Mouse (Mus musculus) myocyte (in vitro differentiated cells): ENCODE data around the gene Pfdn4.

Experiments
- MAX ChIP-seq: IDR thresholded peaks from one replicate; pipeline ENCODE4 v1.6.1; 2011; ENCODE audit warnings: low read depth, mild to moderate bottlenecking, control low read depth
- POLR2A ChIP-seq: IDR thresholded peaks from one replicate; pipeline ENCODE4 v1.6.1; 2011; ENCODE audit warnings: low read depth, mild to moderate bottlenecking, control low read depth, moderate library complexity; ENCODE audit not compliant: insufficient read length
- REST ChIP-seq: IDR thresholded peaks from one replicate; pipeline ENCODE4 v1.6.1; 2011; ENCODE audit warnings: mild to moderate bottlenecking, control low read depth, moderate library complexity; ENCODE audit not compliant: insufficient read depth, insufficient read length
- TCF3 ChIP-seq: IDR thresholded peaks from one replicate; pipeline ENCODE4 v1.6.1; 2011; ENCODE audit warnings: low read depth, control low read depth; ENCODE audit not compliant: insufficient read length
- USF1 ChIP-seq: IDR thresholded peaks from one replicate; pipeline ENCODE4 v1.6.1; 2011; ENCODE audit warnings: low read depth, mild to moderate bottlenecking, control low read depth, moderate library complexity

DNA sequence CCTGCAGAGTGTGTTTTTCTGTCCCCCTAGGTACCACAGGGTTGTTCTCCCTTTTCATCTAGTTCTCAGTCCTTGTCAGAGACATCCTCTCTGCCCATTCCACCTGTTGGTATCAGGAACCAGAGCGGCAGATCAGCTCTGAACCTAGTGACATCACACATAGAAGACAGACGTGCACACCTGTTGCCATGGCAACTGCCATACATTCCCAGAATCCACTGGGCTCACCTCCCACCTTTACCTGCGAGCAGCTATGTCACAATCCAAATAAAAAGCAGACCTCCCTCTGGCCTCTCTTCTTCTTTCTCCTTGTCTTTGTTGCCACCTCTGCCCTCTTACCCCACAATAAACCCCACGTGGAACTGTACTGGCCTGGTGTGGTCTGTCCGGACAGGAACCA lies 25.6 kb upstream of the Pfdn4 start:
- TF ChIP-seq POLR2A: no peak
- TF ChIP-seq USF1: no peak
- TF ChIP-seq REST: no peak
- no peak for TF ChIP-seq TCF3
- no peak for TF ChIP-seq MAX
